Mouse (Mus musculus): ENCODE measurements around the gene Fry.
"Not testable (repeated sequence)": the region's sequence is repeated elsewhere in the genome, so short reads cannot be mapped to it uniquely, and the experiment has no call there.

The Fry gene

GRCm38 (mm10) chr5:150468431-150468830 lies 350.0 kb downstream of the Fry start:
- no peak for DNase-seq

GRCm38 (mm10) chr5:150477364-150477763 lies 358.9 kb downstream of the Fry start:
- DNase-seq = no peak

- DNase-seq = no peak
Measured at GRCm38 (mm10) chr5:150478612-150479011, 360.2 kb downstream of the Fry start.

- no peak for DNase-seq
Measured at GRCm38 (mm10) chr5:150485198-150485597, 366.8 kb downstream of the Fry start.

GRCm38 (mm10) chr5:150490285-150490684 lies 371.8 kb downstream of the Fry start:
- DNase-seq = no peak

GRCm38 (mm10) chr5:150490821-150491220 lies 372.4 kb downstream of the Fry start:
- no peak for DNase-seq

- DNase-seq = not testable (repeated sequence)
Measured at GRCm38 (mm10) chr5:150491573-150492173, 373.2 kb downstream of the Fry start.

GRCm38 (mm10) chr5:150495792-150496191 lies 377.3 kb downstream of the Fry start:
- no peak for DNase-seq

- no peak for DNase-seq
Measured at GRCm38 (mm10) chr5:150510451-150511225, 392.2 kb downstream of the Fry start.

- DNase-seq = no peak
Measured at GRCm38 (mm10) chr5:150513264-150513663, 394.8 kb downstream of the Fry start.

- DNase-seq = no peak
Measured at GRCm38 (mm10) chr5:150514027-150514426, 395.6 kb downstream of the Fry start.

- DNase-seq = no peak
Measured at GRCm38 (mm10) chr5:150518064-150518463, 399.6 kb downstream of the Fry start, which contains the start of gene Zar1l. Gene Zar1l, minus strand, starts transcription at chr5:150518164.

GRCm38 (mm10) chr5:150519551-150519950 lies 401.1 kb downstream of the Fry start:
- no peak for DNase-seq

- DNase-seq = peak; percentile 93
Measured at GRCm38 (mm10) chr5:150521937-150522866, 403.8 kb downstream of the Fry start, which contains the start of gene Brca2. Gene Brca2, plus strand, starts transcription at chr5:150522630.

- no peak for DNase-seq
Measured at GRCm38 (mm10) chr5:150522867-150523234, 404.4 kb downstream of the Fry start.

GRCm38 (mm10) chr5:150525239-150525638 lies 406.8 kb downstream of the Fry start:
- DNase-seq = no peak

GRCm38 (mm10) chr5:150541302-150541701 lies 422.9 kb downstream of the Fry start:
- DNase-seq = no peak

GRCm38 (mm10) chr5:150543184-150543583 lies 424.7 kb downstream of the Fry start:
- no peak for DNase-seq

Data from right cerebral cortex, adult 18-20 months (tissue).